Mouse (Mus musculus) cerebellum, postnatal 36 days (tissue): Measurements from ENCODE around the gene Dusp23.

Experiments
- DNase-seq, 2 experiments: peaks; one replicate each; pipeline ENCODE4 v3.0.0; 2021 to 2022; ENCODE audit warnings: mixed read lengths in 2 of 2

The Dusp23 gene

DNA sequence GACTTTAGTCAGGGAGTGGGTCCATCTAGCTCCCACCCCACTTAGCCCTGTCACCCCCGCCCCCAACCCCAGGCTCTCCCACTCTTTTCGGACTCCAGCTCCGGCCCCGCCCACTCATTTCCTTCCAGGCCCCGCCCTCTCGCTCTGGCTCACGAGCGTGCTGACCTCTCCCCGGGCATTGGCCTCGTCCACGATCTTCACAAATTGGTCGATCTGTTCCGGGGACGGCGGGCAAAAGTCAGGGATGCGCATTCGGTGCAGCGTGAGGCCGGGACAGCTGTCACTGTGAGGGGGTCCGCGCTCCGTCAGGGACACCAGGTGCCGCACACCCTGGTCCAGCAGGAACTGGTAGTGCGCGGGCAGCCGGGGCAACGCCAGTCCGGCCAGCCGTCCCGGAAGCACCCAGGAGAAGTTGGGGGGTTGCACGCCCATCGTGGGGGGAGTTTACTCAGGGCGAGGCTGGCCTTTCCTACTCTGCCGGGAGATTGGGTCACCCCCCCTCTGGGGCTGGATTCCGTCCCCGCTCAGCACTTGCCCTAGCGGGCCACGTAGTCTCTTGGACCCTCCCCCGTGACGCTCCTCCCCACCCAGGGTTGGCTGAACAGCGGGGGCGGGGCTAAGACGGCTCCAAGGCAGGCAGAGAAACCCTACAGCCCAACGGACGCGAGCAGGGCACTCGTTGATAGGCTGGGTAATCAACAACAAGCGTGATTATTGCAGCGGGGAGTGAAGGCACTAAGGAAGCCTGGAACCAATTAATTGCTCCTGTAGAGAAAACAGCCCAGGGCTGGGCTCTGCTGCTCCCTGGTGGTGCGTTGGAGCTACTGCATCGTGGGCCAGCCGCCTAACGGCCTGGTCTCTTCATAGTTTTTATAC, at the start of gene Dusp23:
TSS of gene Dusp23 (minus strand) at position 512 of the 876 bp plus-strand sequence.
- DNase-seq: peak; percentile 93 to 97

DNA sequence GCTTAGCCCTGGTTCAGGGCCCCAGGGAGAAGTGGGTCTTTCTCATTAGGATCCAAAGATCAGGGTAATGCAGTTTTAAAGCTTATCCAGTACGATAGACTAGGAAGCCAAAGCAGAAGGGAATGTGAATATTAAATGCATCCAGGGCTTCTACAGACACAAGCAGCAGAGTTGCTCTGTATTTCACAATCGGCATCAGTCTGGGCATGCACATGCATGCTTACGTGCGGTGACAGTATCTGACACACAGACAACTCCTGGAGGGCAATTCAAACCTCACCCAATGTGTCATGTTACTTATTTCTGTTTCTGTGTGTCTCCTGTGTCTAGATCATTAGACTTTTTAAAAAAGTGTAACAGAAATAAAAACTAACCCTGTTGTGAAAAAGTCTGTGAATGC, 48.0 kb upstream of the Dusp23 start:
- DNase-seq: no peak

DNA sequence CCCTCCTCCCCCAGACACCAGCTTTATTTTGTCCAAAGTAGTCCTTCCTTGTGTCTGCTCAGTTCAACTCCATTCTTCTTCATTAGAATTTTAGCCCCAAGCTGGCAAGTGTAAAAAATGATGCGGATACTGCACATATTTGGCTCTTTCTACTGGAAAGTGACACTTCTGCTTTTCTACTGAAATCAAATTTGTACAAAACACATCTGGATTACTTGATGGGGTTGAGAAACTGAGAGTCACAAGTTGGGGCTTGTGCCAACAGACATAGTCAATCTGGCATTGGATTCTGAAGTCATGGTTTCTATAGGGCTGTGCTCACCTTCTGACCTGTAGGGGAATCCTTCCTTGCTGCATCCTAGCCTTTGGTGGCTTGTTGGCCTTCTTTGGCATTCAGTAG, 38.0 kb upstream of the Dusp23 start:
- no peak for DNase-seq

DNA sequence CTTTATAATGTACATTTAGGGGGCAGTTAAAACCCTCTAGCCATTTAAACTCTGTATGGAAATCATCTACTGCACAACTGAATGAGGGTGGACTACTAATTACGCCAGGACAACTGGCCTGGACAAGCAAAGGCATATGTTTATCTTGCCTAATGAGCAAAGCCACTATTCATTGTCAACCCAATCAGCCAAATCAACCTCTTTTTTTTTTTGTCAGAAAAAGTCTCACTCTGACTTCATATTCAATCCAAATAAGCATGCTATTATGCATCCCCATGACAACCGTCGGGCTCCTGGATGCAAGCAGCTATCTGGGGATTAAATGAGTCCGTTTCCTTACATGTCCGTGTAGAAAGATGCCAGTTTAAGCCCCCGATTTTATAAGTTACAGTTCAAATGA, 34.8 kb upstream of the Dusp23 start:
- DNase-seq: no peak

DNA sequence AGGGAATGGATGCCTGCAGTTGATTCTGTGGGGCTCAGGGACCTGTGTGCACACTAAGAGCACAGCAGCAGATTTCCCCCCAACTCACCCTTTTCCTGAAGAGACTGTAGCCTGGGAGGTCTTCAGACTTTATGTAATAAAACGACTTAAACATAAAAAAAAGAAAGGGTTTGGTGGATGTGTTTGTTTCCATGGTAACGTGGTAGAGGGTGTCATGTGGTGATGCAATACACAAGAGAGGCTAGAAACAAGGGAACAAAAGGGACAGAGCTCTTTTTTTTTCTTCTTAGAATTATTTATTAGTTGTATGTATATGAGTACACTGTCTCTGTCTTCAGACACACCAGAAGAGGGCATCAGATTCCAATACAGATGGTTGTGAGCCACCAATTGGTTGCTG, 32.7 kb upstream of the Dusp23 start:
- no peak for DNase-seq

DNA sequence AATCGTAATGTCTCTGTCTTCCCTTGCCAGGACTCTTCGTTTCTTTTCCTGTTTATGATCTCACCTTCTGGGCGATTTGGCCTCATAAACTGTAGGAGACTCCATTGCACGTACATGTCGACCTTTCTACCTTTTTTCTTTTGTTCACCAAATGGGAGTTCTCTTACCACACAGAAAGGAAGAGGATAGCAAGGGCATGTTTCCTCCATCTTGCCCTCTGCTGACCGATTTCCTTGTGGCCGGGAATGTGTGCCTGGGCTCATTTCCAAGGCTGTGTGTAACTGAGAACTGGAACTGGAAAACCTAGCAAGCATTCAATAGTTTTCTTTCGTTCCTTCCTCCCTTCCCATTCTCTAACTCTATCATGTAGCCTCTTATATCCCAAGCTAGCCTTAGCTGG, 26.9 kb upstream of the Dusp23 start:
- no peak for DNase-seq

DNA sequence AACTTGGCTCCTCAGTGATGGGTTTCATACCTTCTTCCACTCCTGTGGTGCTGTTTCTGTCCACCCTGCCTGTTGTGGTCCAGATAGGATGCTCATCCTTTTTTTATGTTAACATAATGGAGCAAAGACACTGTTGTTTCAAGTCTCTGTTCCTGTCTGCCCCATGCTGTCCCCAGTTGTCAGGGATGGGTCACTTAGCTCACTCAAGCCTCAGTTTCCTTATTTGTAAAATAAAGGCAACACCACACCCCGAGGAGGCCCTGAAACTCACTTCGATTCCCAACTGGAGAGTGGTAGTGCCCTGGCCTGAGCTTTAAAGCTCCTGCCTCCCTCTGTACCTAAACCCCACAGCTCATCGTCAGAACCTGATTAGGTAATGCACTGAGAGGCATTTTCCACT, 24.5 kb upstream of the Dusp23 start:
- DNase-seq: no peak

DNA sequence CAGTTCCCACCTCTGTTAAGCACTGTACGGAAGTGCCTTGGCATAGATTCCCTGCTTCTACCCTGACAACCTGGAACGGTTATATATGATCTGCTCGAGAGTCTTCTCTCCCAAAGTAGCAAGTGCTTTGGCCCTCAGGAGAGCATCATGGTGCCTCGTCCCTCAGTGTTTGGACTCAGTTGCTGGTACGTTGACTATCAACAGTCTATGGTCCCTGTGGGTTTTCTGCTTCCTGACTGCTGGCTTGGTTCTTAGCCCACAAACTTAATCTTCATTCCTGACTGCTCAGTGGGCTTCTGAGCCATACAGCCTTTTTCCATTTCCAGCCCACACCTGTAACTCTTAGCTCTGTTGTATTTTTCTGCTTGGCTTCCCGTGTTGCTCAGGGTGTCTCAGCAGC, 21.1 kb upstream of the Dusp23 start:
- no peak for DNase-seq

DNA sequence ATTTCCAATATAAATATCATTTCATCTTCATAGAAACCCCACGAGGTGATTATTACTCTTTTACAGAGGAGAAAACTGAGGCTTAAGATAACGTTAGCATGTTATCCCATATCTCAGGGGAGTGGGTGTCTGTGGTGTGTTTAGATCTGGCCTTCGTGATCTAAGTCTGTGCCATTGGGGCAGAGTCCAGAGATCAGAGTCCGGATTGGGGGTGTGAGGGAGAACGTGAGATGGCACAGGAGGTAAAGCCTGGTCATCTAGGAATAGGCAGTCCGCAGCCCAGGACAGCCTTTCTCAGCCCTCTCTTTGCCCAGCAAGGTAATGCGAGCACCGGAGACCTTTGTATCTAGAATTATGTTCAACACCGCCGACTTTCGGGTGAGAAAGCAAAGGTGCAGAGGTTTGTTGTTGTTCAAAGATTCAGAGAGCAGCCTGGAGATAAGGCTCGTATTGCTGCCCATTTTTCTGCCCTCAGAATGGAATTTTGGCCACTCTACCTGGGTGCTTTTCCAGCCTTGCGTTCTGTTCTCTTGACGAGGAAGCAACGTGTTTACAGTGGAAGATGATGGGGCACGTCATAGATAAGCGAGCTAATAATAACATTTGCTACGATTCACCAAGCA, 19.4 kb upstream of the Dusp23 start:
- DNase-seq: no peak

DNA sequence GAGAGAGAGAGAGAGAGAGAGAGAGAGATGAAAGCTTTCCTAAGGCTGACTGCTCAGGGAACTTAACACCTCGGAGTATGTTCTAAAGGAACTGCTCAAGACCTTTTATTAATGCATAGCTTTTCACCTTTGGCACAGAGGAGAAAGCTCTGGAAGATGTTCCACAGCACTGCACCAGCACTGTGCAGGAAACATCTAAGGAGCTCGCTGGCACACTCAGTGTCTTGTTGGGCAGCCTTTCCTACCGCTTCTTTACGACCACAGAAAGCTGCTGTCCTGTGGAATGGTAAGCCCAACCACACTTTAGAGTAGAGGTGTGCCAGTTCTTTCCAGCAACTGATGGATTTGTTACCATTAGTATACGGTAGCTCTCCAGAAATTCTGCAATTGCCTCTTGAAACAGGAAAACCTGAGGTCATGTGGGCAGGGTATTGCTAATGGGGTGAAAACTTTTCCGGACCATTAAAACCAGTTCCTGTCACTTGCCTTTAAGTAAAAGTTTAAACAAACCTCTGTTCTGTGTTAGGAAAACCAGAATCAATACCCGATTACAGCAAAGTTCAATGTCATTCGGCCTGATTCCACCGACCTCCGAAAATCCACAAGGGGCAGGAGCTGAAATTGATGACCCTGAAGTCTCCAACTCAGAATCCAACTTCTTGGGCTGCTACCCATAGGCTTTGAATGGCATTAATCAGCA, 18.7 kb upstream of the Dusp23 start:
- DNase-seq: no peak

DNA sequence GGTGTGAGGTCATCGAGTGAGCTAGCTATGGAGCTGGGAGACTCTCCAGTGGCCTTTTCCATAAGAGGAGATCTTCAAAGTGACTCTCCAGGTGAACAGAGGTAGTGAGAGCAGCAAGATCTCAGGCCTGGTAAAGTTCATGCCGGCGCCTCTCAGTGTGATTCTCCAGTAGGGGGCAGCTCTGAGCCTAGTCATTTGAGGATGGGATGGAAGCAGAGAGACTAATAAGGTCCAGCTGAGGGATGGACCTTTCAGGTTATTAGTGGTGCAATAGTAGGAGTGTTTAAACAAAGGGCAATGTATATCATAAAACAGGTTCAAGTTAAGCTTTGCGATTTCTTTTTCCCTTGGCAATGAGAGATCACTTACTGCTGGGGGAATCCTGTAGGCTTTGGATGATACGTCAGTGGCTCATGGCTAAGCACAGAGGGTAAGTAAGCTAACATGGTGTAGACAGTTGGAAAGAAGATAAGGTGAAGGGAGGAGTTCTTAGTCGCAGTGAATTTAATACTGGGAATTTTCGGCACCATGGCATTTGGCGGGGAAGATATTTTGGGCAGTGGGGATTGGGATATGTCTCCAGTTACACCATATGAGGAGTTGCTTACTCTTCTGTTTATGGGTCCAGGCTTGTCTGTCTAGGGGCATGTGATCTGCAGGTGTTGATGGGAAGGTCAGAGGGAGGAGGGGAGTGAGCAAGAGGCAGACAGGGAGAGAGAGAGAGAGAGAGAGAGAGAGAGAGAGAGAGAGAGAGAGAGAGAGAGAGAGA, 17.9 kb upstream of the Dusp23 start:
- DNase-seq: peak in 1 of 2 experiments; percentile 9

DNA sequence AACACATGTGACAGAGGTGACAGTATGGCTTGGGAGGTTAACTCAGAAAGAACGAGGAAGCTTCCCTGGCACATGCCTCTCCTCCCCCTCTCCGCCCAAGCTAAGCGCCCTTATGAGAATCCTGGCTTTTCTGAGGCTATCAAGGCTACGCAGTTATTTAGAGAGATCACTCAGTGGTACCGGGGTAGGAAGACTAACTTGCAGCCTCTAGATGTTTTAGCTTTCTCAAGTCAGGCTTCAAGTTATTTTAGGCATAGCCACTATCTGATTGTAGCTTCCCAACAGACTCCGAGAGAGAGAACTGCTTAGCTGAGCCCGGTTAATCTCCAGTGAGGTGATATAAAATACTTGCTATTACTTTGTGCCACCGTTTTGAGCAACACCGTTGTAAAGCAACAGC, 16.6 kb upstream of the Dusp23 start:
- no peak for DNase-seq

DNA sequence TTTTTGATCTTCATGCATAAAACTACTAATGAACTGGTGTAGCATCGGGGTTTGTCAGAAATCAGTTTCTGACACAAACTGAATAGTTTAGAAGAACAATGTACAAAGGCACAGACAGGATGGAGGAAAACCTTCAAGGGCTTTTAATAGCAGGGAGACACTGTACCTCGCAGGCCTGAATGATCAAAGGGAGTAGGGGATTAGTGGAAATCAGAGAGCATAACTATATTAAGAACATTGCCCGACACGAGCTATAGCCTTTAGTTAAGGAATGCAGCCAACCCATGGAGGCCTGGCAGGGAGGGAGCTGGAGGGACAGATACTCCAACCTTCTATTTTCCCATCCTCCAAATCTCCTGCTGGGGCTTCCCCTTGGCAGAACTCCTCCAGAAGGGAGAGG, 14.5 kb upstream of the Dusp23 start:
- DNase-seq: no peak

DNA sequence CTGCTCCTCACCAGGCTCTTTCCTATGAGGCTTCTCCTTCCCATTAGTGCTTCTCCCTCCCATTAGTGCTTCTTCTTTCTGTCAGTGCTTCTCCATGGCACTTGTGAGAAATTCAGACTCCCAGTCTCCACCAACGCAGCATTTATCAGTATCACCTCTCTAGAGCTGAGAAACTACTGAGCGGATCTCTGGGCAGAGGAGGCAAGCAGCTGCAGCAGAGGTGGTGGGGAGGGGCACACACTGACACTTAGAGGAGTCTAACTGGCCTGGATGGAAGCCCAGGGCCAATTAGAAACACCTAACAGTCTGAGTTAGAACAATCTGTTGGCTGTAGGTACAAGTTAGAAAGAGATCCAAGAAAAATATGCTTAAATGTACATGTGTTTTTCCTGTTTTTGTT, 6.0 kb upstream of the Dusp23 start:
- DNase-seq: no peak

DNA sequence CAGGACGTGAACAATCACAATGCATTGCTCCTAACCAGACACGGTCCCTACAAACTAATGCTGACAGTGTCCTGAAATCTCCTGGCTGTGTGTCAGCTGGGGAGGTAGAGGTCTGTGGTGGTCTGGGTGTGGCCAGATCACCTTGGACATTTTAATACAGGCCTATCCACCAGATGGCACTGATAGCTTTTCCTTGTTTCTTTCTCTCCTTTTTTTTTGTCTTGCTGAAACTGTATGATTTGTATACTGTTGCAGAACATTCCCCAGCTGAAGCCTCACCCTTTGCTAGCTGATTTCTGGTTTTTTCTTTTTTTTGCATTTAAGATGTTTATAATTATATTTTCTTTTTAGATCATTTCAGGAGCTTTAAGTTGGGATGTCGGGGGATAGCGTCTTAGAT, 5.0 kb upstream of the Dusp23 start:
- DNase-seq: no peak

DNA sequence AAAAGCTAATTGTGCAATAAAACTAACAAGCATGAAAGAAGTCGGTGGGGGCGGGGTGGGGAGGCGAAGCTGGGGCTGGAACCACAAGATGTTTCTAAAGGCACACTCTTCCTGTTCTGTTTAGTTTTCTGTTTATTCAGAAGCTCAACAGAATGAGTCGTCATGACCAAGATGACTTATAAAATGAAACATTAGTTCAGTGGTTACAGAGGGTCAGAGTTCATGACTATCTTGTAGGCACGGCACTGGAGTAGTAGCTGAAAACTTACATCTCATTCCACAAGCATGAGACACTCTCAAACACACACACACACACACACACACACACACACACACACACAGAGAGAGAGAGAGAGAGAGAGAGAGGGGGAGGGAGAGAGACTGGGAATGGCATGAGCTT, 3.5 kb upstream of the Dusp23 start:
- DNase-seq: no peak

DNA sequence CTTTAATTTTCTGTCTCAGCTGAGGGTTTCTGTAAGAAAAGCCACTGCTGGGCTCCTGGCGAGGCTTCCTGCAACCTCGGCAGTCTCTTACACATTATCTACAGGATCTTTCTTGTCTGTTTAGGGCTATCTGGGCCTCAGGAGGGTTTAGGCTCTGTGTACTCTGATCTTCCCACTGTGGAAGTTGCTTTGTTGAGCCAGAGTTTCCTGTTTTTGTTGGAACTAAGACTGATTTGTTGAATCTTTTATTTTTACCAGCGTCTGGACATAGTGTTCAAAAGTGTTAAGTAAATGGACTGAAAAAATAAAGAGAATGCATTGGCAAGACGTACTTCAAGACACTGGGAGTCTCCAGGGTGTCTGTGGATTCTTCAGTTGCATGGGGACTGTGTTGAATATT, 2.5 kb upstream of the Dusp23 start:
- DNase-seq: no peak

DNA sequence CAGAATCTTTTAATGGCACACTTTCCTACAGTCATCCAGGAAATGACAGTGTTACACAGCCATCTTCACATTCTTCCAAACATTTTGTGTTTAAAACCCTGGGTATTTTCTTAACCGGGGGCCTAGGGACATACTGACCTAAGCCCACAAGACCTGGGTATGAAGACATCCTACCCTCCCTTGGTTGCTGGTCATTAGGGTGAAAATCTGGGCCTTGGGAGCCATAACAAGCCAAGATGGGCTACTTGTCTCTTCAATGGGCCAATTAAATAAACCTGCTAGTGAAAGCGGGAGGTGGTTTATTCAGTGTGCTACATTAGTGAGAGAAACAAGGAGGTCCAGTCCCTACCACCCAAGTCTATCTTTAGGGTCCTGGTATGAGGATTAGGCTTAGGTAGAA, 1.4 kb upstream of the Dusp23 start:
- no peak for DNase-seq

DNA sequence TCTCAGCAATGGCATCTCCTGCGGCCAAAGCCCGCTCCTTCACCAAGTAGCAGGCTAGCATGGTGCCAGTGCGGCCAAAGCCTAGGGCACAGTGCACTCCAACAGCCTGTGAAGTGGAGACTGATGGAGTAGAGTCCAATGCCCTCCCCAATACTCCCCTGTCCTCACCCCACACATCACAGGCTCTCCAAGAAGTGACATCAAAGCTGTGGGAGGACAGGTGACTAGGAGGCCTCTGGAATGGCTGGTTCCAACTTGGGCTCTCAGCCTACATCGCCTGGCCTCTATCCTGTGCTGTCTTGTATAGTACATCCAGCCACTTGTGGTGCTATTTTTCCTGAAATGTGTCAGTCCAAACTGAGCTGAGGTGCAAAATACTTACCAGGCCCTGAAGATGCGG, 1.0 kb downstream of the Dusp23 start:
- no peak for DNase-seq

DNA sequence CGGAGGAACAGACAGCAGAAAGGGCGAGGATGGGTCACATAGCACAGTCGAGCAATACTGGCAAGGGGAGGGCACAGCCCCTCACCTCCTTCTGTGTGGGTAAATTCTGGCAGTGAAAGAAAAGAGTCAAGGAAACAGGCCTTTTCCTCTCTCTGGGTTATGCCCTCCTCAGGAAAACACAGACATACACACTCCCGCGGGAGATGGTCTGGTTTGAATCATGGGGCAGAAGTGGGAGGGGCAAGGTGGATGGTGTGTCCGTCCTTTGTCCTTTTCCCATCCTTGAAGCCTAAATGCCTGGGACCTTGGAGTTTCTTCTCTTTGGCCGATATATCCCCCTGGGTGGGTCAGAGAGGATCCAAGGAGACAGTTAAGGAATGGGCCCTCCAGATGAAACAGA, 2.9 kb downstream of the Dusp23 start:
- no peak for DNase-seq

DNA sequence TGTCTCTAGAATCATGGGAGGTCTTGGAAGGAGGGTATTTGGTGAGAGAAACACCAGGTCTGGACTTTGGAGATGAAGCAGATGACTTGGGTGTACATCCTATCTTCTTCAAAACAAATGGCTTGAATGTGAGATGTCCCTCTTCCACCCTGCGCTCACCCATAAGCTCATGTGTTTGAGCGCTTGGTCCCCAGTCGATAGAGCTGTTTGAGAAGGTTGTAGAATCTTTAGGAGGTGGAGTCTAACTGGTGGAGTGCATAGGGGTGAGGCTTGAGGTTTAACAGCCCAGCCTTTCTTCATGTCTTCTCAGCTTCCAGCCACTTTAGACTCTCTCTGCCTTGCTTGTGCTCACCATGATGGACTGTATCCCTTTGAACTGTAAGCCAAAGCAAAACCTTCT, 6.5 kb downstream of the Dusp23 start:
- DNase-seq: no peak

DNA sequence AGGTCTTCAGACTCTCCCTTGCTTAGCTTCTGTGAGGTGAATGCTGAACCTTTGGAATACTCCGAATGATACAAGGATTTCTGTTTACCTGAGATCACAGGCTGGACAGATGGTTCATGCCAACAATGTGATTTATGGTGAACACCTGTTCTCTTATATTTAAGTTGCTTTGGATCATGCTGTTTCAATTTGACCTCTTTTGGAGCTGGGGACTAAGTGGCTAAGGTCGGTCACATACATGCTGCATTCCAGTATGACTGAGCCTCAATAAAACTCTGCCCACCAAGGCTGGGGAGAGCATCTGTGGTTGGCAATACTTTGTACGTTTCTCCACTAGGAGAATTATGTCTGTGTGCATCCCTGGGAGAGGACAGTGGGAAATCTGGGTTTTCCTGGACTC, 8.7 kb downstream of the Dusp23 start:
- DNase-seq: no peak

DNA sequence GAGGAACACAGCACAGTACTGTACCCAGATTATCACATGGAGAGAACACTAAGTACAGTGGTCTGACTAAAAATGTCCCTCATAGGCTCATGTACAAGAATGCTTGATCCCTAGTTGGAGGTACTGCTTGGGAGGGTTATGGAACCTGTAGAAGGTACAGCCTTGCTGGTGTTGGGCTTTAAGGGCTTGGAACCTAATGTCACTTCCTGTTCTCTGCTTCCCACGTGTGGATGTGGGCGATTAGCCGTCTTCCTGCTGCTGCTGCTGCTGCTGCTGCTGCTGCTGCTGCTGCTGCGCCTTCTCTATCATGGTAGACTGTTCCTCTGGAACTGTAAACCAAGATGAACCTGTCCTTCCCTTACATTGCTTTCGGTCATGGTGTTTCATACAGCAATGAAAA, 9.2 kb downstream of the Dusp23 start:
- no peak for DNase-seq
